Mouse (Mus musculus): ENCODE measurements around the gene Gm36210.
A peak's percentile ranks its signal among the peaks of the same experiment; 100 is the strongest.

The Gm36210 gene

GRCm38 (mm10) chr7:4923586-4924364 is 17.5 kb upstream of the Gm36210 start:
- DNase-seq (ENCODE audit: low read depth in 2 of 2, low spot score in 2 of 2): no peak

DNA sequence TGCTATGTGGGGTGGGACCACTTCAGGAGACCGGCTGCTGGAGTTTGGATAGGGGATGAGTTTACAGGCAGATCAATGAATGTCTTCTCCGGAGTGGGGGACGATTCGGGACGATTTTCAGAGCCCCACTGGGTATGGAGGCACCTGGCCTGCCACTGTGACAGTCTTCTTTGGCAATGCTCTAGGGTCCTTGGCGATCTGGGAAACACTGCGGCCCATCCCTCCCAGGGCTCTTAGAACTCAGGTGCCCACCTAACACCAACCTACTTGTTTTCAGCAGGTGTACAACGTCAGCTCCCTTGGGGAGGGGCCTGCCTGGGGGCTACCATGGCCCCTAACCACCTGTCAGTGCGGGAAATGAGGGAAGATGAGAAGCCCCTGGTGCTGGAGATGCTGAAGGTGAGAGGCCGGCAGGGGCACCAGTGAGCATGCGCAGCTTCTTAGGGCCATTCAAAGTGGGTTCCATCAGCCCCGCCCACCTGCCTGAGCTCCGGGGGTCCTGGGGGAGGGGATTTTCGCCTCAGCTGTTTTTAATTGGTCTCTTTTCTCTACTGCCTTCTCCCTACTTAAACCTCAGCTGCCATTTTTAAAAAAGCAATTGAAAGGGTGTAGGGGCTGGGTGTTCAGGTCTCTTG is 16.7 kb upstream of the Gm36210 start:
- no peak for DNase-seq (ENCODE audit: low read depth in 2 of 2, low spot score in 2 of 2)

DNA sequence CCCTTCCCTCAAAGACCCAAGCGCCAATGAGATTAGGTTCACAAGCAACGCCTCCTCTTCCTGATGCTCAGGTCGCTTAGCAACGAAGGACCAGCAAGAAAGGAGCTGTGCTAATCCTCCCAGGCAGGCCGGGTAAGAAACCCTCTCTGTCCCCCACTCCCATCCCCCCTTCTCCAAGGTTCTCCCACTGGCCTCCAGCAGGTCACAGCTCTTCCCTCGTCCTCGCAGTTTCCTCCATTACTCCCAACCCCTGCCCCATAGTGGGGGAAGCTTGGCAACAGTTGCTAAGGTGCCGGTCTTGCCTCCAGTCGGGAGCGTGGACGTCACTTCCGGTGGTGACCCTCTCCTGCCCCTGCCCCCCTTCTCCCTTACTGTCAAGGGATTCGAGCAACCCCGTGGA is 16.2 kb upstream of the Gm36210 start:
- peak; percentile 19 to 46 for DNase-seq (ENCODE audit: low read depth in 2 of 2, low spot score in 2 of 2)

DNA sequence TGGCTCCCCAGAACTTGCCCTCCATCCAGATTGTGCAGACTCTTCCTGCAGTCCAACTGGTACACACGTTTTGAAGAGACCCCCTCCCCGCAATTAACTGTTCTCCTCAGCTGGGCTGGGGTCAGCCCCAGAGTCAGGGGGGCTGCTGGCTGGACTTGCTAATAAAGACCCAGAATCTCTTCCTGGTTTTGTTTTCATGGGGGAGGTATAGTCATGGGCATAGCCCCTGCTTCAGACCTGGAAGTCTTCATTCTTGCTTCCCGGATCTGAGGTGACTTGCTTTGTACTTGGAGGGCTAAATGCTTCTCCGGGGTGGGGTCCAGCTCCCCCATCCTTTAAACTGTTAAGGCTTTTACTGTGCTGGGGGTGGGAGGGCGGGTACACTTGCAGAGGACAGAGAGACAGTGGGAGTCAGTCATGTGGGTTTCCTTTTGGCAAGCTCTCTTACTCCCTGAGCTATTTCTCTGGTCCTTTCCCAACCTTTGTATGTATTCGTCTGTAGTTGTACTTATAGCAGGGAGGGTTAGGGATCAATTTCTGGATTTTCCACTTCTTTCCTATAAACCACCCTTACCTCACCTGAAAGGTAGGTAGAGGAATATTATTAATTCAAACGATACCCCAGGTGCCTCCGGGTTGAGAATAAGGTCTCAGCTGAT is 15.6 kb upstream of the Gm36210 start, which contains the start of gene Nat14:
TSS of gene Nat14 (plus strand) at position 205 of the 659 bp plus-strand sequence.
- DNase-seq (ENCODE audit: low read depth in 2 of 2, low spot score in 2 of 2): no peak

DNA sequence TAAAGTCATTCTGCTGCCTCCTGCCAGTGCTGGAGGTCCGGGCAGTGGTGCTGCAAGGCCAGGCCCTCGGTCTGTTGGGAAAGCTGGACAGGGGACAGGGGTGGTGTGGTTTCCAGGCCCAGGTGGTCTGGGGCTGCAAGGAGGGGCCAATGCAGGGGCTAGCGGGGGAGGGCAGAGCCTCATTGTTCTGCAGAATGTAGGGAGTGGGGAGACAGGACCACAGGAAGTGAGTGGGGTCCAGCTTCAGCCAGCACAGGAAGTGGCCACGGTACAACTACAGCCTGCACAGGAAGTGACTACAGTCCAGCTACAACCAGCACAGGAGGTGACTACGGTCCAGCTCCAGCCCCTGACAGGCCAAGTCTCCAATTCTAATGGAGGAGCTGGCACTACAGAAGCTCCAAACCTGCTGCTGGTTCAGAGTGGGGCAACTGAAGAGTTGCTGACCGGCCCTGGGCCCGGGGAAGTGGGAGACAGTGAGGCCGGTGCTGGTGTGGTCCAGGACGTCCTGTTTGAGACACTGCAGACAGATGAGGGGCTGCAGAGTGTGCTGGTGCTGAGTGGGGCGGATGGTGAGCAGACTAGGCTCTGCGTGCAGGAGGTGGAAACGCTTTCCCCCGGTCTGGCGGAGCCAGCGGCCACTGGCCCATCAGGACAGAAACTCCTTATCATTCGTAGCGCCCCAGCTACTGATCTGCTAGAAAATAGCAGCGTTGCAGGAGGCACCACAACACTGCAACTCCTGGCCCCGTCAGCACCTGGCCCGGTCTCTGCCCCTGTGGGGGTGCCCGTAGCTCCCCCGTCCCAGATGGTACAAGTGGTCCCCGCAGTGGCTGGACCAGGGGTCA is 14.9 kb upstream of the Gm36210 start:
- DNase-seq (ENCODE audit: low read depth in 2 of 2, low spot score in 2 of 2): no peak

- no peak for DNase-seq (ENCODE audit: low read depth in 2 of 2, low spot score in 2 of 2)
Measured at GRCm38 (mm10) chr7:4920496-4920895, 14.2 kb upstream of the Gm36210 start.

GRCm38 (mm10) chr7:4919971-4920370 is 13.7 kb upstream of the Gm36210 start:
- no peak for DNase-seq (ENCODE audit: low read depth in 2 of 2, low spot score in 2 of 2)

DNA sequence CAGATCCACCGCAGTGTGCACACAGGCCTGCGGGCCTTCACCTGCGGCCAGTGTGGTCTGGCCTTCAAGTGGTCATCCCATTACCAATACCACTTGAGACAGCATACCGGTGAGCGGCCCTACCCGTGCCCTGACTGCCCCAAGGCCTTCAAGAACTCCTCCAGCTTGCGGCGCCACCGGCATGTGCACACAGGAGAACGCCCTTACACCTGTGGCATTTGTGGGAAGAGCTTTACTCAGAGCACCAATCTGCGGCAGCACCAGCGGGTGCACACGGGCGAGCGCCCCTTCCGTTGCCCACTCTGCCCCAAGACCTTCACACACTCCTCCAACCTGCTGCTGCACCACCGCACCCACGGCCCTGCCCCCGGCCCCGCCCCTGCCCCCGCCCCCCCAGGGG is 12.8 kb upstream of the Gm36210 start:
- no peak for DNase-seq (ENCODE audit: low read depth in 2 of 2, low spot score in 2 of 2)

DNA sequence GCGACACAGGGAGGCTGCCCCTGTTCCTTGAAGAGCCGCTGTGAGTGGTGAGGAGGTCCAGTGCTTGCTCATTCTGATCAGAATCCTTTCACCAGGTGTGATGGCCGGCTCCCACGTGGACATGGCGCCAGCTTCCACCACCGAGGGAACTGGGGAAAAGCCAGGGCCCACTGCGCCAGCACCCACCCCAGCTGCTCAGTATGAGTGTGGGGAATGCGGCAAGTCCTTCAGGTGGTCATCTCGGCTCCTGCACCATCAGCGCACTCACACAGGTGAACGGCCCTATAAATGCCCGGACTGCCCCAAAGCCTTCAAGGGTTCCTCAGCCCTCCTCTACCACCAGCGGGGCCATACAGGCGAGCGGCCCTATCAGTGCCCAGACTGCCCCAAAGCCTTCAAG is 12.4 kb upstream of the Gm36210 start:
- DNase-seq (ENCODE audit: low read depth in 2 of 2, low spot score in 2 of 2): no peak

- no peak for DNase-seq (ENCODE audit: low read depth in 2 of 2, low spot score in 2 of 2)
Measured at GRCm38 (mm10) chr7:4917494-4917893, 11.2 kb upstream of the Gm36210 start.

DNA sequence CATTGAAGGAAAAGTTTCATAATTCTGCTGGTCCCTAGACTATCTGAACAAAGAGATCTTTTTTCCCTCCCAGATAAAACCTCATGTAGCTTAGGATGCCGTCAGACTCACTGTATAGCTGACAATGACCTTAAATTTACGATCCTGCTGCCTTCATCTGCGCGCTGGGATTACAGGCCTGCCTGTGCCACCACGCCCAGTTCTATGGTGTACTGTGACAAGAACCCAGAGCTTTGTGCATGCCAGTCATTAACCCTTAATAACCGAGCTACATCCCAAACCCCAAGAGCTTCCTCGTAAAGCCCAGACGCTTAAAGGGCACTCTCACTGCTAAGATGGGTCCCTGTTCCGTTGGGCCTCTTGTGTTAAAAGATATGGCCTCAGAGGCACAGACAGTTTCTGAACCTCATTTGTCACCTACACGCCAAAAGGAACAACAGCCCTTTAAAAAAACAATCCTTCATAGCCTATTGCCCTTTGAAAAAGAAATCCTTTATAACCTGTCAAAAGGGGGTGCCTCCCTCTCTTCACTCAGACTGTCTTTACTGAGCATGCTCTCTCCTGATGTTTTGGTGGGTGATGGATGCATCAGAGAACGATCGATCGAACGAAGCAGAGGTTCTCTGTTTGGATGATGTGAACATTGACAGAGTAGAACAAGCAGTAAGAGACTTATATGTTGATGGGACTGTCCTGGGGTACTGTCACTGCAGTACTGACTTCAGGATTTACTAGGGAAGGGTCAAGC is 9.5 kb upstream of the Gm36210 start:
- DNase-seq (ENCODE audit: low read depth in 2 of 2, low spot score in 2 of 2): no peak

DNA sequence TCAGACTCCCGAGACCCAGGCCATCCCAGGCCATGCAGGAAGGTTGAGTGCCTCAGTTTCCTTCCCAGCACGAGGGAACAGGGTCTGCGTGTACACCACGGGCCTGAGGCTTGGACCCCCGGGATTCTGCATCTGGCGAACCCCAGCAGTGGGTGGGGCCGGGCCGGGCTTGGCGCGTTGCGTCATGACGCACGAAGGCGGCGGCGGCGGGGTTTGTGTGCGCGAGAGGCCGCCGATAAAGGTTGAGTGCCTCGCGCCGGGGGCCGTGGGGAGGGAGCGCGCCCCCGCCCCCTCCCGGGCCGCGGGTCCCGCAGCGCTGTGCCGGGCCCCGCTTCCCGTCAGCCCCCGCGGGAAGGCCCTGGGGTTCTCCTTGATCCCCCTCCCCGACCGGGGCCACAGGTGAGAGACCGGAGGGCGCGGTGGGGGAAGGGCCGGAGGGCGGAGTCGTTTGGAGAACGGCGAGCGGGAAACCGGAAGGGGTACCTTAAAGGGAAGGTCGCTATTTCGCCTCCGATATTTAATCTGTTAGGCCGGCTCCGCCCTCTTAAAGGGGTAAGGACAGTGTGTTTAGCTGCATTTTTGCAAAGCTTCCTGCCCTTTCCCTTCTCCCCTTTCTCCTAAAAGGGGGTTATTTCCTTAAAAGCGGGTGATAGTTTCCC is 8.8 kb upstream of the Gm36210 start, which contains the start of gene Zfp628:
TSS of gene Zfp628 (plus strand) at position 211 of the 659 bp plus-strand sequence.
- peak; percentile 88 to 93 for DNase-seq (ENCODE audit: low read depth in 2 of 2, low spot score in 2 of 2)

- DNase-seq (ENCODE audit: low read depth in 2 of 2, low spot score in 2 of 2): no peak
Measured at GRCm38 (mm10) chr7:4912248-4912647, 5.9 kb upstream of the Gm36210 start.

DNA sequence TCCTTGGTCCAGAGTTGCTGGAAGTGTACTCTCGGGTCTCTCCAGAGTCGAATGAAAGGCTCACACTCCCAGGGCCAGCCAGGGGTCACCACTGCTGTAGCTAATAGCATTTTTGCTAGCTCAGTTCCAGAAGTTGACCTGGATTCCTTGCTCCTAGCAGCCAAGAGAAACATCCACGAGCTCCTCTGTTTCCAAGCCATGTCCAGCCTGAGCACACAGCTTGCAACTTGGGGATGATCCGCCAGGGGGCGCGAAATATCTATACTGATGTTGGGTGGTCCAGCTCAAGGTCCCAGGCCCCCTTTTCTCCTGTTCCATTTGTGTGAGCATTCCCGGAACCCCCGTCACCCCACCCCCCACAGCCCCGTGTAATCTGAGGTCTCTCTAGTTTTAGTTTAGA is 5.2 kb upstream of the Gm36210 start:
- DNase-seq (ENCODE audit: low read depth in 2 of 2, low spot score in 2 of 2): peak; percentile 45 to 46

GRCm38 (mm10) chr7:4902404-4902803 is 3.9 kb downstream of the Gm36210 start:
- DNase-seq (ENCODE audit: low read depth in 2 of 2, low spot score in 2 of 2): no peak

GRCm38 (mm10) chr7:4901171-4901570 is 5.1 kb downstream of the Gm36210 start:
- peak; percentile 42 to 52 for DNase-seq (ENCODE audit: low read depth in 2 of 2, low spot score in 2 of 2)

DNA sequence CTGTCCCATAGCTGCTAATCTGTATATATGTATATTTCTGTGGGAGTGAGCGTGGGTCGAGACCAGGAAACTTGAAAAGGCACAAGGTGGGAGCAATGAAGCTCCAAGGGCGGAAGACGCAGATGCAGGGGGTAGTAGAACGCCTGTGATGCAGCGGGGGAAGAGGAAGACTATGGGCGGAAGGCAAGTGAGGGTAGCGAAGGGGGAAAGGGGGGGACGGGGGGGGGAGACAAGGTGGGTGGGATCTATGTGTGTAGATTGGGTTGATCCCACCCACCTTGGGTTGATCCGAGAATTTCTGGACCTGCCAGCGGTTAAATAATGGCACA is 5.8 kb downstream of the Gm36210 start:
- no peak for DNase-seq (ENCODE audit: low read depth in 2 of 2, low spot score in 2 of 2)

GRCm38 (mm10) chr7:4899649-4900522 is 6.4 kb downstream of the Gm36210 start:
- DNase-seq (ENCODE audit: low read depth in 2 of 2, low spot score in 2 of 2): no peak

Measured in CD8-positive naive resting alpha-beta T cell, adult 2 months (primary cell).